Mouse (Mus musculus) thymus, postnatal 0 days (tissue): ENCODE data around the gene Gm42906. TPM values are rescaled to one million over a fixed set of nuclear protein-coding genes. Genes with fewer than 3 reads are reported as not detected.

Source experiments
- DNase-seq: peaks from one replicate; pipeline ENCODE4 v3.0.0-alpha.2; 2015; ENCODE audit warnings: low spot score
- polyA plus RNA-seq: library from polyadenylated mRNA; unstranded; fragments of >200 nt; fragmentation: Nextera tagmentation; extraction: Ambion mirVana; gene quantifications from 2 replicates; pipeline ENCODE4 v1.2.1, GENCODE M21; 2015

Gene Gm42906
- polyA plus RNA-seq, 1 experiment from 2014 or later = not detected

GRCm38 (mm10) chr5:151394690-151395089 lies 33.3 kb downstream of the Gm42906 start:
- DNase-seq = no peak

GRCm38 (mm10) chr5:151393821-151394662 lies 33.9 kb downstream of the Gm42906 start:
- no peak for DNase-seq

DNA sequence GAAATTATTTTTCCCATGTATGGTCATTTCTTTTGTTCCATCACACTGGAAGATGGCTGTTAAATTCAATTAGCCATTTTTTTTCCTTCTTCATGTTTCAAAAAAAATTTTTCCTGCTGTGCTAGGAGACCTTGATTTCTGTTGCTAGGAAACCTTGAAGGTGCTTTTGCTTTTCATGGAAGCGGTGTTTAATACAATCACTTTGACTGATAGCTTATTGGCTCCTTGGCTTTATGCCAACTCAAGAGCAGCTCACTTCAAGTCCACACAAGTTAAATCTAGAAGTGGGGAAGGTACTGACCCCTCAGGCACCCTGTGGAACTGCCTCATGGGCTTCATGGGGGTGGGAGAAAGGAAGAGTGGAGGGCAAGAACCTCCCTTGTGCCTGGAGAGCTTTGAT lies 38.1 kb downstream of the Gm42906 start:
- no peak for DNase-seq

DNA sequence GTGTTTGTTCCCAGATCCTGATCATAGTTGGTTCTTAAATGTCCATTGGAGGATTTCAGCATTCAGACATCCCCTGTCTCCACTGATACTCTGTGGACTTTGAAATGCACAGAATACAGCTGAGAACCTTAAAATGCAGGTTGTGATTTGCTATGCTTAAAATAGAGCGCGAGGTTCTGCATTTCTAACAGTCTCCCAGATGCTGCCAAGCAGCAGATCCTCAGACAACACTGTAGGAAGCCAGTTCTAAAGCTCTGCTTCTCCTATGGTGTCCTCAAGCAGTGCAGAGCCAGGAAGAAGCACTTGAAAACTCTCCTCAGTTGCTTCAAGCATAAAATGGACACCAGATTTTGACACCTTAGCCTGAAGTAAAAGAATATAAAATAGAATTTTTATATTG lies 48.1 kb downstream of the Gm42906 start:
- no peak for DNase-seq

DNA sequence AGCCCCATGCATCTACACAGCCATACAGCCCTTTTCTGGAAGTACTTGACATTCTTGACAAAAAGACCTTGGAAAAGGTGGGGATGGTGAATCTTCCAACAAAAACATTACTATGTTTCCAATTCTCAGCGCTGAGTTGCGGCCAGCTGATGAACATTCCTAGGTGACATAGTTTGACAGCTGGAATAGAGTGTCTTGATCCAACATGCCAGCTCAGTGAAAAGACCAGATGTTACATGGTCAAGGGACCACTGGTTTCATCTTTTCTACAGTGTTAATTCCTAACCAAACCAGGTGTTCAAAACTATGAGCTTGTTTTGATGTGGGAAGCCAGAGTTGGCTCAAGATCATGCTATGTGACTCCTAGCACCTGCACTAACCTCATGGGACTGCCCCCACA lies 48.8 kb downstream of the Gm42906 start:
- no peak for DNase-seq

GRCm38 (mm10) chr5:151376931-151377330 lies 51.0 kb downstream of the Gm42906 start:
- no peak for DNase-seq

DNA sequence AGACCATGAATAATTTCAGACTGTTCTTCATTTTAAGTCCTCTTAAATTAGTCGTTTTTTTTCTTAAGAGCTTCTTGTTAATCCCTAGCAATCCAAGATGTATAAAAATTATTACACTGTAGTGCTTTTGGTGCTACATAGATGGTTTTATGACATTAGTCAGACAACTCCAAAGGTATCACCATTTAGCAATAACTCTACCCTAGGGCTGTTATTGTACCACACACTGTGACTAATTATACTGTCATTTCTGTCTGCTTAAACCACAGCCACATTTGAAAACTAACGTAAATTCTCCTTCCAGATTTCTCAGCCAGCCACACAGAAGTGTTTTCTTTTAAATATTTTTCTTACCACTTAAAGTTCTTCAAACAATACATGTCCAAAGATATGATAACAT lies 53.1 kb downstream of the Gm42906 start:
- no peak for DNase-seq

DNA sequence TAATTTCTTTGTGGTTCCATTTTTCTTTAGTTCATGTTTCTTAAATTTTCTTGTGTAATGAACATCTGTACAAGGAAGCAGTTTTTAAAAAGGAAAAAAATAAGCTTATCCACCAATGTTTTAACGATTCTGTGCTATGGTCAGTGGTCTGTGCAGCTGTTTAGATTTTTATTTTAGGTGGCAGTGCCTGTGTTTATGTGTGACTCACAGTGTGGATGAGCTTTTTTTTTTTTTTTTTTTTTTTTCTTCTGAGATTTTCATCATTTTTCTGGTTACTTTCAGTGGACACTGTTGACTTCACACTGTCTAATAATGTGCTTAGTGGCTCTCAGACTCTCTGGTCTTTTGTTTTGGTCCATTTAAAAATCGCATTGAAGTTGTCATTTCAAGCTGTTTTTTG lies 56.8 kb downstream of the Gm42906 start:
- DNase-seq = no peak

DNA sequence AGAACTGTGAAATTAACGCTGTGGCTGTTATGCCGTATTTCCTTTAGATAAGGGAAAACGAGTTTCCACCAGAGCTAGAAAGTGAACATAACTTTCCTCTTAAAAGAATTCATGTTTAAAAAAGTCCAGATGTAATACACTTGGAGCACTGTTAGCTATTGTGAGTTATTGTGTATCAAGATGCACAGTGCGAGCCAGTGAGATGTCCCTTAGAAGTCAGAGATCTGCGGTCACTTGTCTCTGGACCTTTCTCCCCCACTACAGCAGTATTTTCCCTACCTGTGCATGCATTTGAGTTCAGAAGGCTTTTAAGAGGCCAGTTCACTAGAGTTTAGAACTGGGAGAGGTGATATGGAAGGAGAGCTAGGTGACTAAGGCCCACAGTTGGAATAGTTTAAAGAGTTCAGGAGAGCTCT lies 58.6 kb downstream of the Gm42906 start:
- DNase-seq = no peak

- peak; percentile 100 for DNase-seq
These were observed 59.4 kb downstream of the Gm42906 start for GRCm38 (mm10) chr5:151368395-151369190.

GRCm38 (mm10) chr5:151367881-151368394 lies 60.0 kb downstream of the Gm42906 start:
- DNase-seq = no peak

DNA sequence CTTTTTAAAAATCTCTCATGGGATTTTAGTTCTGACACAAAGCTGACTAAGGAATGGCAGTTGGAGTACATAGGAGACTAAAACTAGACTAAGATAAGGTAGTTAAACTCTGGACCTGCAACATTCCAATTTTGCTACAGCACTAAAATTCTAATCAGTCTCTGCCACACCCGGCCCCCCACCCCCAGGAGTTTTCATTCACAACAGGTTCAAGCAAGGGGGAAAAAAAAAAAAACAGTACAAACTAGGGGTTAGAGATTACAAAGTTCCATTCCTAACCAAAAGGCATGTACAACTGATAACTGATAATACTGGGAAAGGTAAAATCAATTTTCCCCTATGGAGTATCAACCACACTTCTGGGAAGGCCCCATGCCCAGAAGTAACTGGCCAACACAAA lies 60.6 kb downstream of the Gm42906 start:
- DNase-seq = no peak

GRCm38 (mm10) chr5:151363343-151364000 lies 64.5 kb downstream of the Gm42906 start:
- no peak for DNase-seq

DNA sequence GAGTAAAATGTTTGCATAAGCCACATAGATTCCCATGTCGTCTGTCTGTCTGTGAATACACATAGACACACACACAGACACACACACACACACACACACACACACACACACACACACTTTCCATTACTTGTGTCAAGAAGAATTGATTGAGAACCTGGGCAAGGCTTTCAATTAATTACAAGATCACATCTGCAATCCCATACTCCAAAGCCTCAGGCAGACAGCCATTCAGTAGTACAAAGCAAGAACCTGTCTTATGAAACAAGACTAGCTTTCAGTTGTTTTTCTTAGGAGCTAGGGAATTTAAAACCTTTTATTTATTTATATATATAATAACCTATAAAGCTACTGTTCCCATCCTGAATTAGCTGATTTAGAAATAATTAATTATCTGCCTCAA lies 78.3 kb downstream of the Gm42906 start:
- no peak for DNase-seq

GRCm38 (mm10) chr5:151348418-151348817 lies 79.5 kb downstream of the Gm42906 start:
- DNase-seq = no peak

DNA sequence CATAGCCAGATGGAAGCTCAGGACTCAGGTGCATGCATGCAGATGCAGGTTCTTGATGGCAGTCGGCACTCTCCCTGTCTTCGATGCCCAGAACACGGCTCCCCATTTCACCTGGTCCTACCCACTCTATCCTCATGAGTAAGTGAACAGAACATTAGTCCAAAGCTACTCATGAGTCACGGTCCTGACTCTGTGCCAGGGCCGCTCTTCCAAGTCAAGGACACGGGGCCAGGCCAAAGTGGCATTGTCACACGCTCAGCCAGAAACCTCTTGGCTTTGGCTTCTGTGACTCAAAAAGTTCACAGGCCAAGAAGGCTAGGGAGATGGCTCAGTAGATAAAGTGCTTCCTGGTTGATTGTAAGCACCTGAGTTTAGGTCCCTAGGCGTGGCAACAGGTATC lies 81.3 kb downstream of the Gm42906 start:
- DNase-seq = no peak

DNA sequence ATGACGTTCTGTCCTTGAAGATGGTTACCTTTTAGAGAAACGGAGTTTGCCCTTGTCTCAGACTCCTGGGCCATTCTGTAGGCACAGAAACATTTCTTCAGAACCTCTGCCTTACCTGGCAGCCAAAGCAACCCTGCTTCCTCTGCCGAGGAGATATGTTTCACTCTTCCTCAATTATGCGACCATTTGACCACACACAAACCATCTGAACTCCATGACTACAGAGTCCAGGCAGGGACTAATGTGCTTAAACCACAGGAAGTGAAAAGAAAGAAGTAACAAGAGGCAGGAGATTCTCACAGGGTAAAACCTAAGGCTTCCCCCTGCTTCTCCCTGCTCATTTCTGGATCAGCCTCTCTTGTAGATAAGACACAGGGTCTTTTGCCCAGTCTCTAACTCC lies 83.2 kb downstream of the Gm42906 start:
- DNase-seq = no peak

GRCm38 (mm10) chr5:151333686-151334085 lies 94.3 kb downstream of the Gm42906 start:
- no peak for DNase-seq

DNA sequence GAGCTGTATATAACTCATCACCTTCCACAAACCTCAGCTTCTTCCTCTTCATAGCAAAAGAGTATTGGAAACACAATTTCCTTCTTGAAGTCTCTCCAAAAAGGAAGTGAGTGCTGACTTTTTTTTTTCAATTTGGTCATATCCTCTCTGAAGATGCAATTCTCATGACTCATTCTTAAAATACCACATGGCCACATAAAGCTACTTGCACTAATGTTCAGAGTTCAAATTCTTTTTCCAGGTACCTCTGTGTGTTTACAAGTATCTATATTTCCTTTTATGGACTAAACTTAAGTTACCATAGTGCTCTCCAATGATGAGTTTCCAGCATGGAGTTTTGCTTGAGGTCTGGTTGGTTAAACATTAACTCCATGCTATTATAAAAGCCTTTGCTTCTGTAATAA lies 94.8 kb downstream of the Gm42906 start:
- no peak for DNase-seq

- DNase-seq = no peak
These were observed 112.0 kb downstream of the Gm42906 start for GRCm38 (mm10) chr5:151315804-151316597.

DNA sequence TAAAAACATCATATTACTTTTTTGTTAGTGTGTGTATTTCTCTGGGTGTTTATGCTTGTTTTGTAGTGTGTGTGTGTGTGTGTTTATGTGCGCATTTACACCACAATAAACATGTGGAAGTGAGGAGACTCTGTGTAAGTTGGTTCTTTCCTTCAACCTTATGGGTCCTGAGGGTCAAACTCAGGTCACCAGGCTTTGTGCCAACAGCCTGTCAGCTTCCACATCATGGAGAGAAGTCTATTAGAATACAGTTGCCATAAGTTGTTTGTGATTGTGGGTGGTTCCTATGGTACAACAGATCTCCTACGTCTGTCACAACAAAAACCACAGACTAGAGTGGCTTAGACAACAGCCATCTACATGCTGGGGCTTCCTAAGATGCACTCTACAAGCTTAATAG lies 127.7 kb downstream of the Gm42906 start:
- DNase-seq = no peak
